Mouse (Mus musculus) myocyte (in vitro differentiated cells): Measurements from ENCODE around the gene Mif4gd.

Experiments
- POLR2A ChIP-seq: IDR thresholded peaks from one replicate; pipeline ENCODE4 v1.6.1; 2011; ENCODE audit warnings: low read depth, mild to moderate bottlenecking, control low read depth, moderate library complexity; ENCODE audit not compliant: insufficient read length
- USF1 ChIP-seq: IDR thresholded peaks from one replicate; pipeline ENCODE4 v1.6.1; 2011; ENCODE audit warnings: low read depth, mild to moderate bottlenecking, control low read depth, moderate library complexity

DNA sequence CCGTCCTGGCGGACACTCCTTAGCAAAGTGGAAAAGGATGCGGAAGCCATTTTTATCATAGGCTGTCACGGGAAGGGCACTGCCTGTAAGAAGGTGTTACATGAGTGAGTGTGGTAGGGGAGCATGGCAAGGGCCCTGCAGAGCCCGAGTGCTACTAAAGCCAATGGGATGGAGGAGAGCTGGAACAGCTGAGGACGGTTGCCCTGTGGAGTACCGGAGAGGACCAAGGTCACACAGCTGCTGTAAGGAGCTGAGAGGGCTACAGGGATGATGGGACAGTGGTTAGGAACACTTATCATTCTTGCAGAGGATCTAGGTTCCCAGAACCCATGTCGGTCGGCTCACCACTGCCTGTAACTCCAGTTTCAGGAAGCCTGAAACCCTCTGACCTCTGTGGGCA, 26.4 kb downstream of the Mif4gd start:
- TF ChIP-seq POLR2A: no peak
- TF ChIP-seq USF1: no peak
